Mouse (Mus musculus) liver, adult 10 weeks (tissue): Measurements from ENCODE around the gene Ddx23. TPM values are rescaled to one million over a fixed set of nuclear protein-coding genes. Genes with fewer than 3 reads are reported as not detected.

Experiments
- polyA plus RNA-seq: library from polyadenylated mRNA; stranded (reverse); fragments of 350-450 nt; fragmentation: Illumina TruSeq; extraction: RNeasy Lipid Tissue Mini Kit (QIAGEN cat#74804); gene quantifications from one replicate; pipeline ENCODE4 v1.2.3, GENCODE M21; 2014; ENCODE audit warnings: low read depth, low replicate concordance

Ddx23 gene
- polyA plus RNA-seq, result 2.8 TPM

DNA sequence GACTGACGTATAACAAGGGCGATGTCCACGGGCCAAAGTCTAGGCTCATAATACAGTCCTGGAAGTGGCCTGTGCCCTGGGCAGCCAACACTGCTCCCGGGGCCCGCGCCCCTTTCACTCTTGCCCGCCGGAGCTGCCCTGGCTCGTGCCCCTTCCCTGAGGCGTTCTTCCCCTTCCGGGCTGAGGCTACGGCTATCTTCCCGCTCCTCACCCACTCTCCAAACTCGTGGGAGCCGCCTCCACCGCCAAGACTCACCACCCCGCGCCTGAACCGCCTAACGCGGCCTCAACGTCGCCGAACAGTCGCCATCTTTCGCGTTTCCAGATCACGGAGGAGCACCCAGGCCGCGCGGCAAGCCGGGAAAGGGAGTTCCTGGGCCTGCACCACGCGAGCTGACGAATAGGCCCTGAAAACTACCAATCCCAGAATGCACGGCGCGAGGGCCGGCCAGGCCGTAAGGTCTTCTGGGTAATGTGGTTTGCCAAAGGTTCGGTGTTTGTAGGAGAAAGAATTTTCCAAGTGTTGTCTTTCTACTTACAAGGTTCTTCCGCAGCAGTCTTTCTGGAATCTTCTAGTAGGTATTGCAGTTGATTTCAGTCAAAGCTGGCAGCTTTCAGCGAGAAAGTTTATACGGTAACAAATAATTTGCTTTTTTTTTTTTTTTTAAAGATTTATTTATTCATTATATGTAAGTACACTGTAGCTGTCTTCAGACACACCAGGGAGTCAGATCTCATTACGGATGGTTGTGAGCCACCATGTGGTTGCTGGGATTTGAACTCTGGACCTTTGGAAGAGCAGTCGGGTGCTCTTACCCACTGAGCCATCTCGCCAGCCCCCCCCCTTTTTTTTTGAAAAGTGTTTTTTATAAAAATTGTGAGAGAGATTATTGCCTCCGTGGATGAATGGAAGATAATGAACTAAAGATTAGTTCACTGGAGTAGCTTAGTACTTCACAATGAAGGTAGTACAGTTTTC lies at the start of gene Ddx23:
TSS of gene Ddx23 (minus strand) at position 328 of the 979 bp plus-strand sequence.

DNA sequence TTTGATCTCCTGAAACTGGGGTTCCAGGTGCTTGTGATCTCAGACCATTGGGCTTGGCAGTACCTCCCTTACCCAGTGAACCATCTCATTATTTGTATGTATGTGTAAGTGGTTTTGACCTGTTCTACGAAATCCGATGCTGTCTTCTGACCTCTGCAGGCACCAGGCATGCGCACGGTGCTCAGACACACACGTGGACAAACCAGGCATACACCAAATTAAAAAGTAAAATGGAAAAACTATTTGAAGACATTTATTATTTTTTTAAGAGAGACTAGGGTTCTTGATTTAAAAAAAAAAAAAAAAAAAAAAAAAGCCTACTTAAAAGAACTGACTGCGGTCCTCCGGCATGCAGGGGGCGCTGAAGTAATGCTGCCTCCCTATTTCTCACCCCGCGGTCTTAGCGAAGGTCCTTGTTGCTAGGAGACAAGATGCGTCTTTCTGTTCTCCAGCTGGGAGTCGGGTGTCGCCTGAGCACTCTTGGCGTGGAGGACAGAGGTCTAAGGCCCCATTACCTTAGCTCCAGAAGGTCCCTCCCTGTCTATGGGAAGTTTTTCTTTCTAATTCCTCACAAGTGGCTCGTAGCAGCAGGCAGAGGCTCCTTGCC lies 45.2 kb upstream of the Ddx23 start, which contains the start of gene Ccdc65:
TSS of gene Ccdc65 (plus strand) at position 442 of the 607 bp plus-strand sequence.

DNA sequence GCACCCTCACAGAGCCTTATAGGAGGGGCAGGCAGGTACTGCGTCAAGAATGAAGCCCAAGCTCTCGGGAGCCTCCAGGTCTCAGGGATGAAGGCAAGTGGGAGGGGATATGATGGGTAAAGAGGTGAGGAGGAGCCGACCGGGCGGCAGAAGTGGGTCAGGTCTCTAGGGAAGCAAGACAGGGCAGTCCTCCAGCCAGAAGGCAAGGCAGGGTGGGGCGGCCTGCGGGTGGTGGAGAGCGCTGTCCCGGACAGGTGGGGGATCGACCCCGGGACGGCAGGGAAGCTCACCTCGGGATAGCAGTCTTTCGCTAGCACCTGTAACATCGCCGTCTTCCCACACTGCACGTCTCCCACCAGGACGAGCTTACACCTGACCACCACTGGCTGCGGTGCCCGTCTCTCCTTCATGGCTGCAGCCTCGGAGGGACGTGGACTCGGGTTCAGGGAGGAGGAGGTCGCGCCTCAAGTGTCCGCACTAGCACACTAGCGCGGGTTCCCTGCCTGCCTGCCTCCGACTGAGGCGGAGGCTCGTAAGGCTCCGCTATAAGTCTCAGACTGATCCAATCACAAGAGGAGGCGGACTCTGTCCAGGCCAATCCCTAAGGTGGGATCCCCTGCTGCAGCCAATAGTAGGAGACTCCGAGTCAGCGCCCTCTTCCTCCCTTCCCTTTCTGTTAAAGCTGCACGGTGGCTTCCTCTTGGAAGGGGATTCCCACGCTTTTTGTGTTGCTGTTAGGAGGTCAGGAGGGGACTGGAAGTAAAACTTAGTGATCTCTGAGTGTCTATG lies 14.4 kb upstream of the Ddx23 start, which contains the start of gene Rnd1:
TSS of gene Rnd1 (minus strand) at position 522 of the 789 bp plus-strand sequence.

DNA sequence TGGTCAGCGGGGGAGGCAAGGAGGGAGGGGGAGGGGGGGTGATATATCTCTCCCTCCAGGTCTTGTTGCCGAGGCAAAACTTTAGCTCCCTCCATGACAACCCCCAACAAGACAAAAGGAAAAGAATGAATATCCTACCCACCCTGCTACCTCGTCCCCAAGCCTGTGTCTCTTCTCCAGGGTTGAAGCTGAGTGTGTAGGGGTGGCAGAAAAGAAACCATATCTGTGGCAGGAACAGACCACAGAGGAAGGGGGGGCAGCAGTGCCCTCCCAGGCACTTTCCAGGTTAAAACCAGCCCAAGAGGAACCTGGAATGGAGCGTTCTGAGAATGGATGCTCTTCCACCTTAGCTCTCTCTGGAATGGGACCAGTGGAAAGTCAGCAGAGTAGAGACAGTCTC lies 32.2 kb downstream of the Ddx23 start, which contains the start of gene Cacnb3:
TSS of gene Cacnb3 (plus strand) at position 301 of the 400 bp plus-strand sequence.

DNA sequence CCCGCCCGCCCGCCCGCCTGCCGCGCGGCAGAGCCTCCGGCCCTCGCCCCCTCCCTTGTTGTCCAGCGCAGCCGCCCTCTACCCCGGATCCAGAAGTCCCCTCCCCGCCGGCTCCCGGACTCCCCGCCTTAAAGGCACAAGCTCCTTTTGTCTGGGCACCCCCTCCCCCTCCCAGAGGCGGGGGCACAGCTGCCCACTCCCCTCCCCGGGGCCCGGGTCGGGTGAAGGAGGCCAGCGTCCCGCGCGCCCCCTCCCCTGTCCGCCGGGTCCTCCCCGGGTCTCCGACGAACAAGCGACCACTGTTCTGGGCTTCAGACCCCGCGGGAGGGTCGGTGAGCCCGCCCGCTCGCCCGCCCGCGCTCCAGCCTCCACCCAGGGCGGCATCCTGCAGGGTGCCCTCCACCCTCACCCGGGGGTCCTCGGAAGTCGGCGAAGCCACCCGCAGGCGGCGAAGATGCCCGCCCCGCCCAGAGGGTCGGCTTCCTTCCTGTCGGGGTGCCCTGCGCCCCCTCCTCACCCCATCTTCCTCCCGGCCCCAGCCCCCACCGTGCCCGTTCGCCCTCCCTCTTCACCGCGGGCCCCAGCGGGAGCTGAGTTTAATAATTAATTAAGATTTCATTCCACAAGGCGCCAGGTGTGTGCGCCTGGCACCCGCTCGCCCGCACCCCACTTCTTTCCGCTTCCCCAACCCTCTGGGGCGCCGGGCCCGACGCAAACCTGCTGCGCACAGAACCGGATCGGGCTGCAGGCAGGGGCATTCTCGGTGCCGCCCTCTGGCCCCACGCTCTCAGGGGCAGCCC lies 53.2 kb downstream of the Ddx23 start, which contains the start of gene Adcy6:
TSS of gene Adcy6 (minus strand) at position 746 of the 800 bp plus-strand sequence.

Other genes with a start within 250 kb of the Ddx23 start
- gene Olfr282, start 231.7 kb downstream of the Ddx23 start, polyA plus RNA-seq, result not detected
- gene Olfr281, start 210.3 kb downstream of the Ddx23 start, polyA plus RNA-seq, result not detected
- gene OR5BS1P, start 193.0 kb downstream of the Ddx23 start, polyA plus RNA-seq, result not detected
- not detected for gene Lalba, start 180.2 kb downstream of the Ddx23 start, polyA plus RNA-seq
- gene Olfr279, start 170.5 kb downstream of the Ddx23 start, polyA plus RNA-seq, result not detected
- 18.8 TPM for gene Kansl2, start 128.6 kb downstream of the Ddx23 start, polyA plus RNA-seq
- gene Ccnt1, start 92.0 kb downstream of the Ddx23 start, polyA plus RNA-seq, result 25.8 TPM
- not detected for gene 4930415O20Rik, start 91.9 kb downstream of the Ddx23 start, polyA plus RNA-seq
- gene Adcy6, start 52.8 kb downstream of the Ddx23 start, polyA plus RNA-seq, result 2.4 TPM
- not detected for gene Cacnb3, start 32.1 kb downstream of the Ddx23 start, polyA plus RNA-seq
- gene Rnd1, start 14.6 kb upstream of the Ddx23 start, polyA plus RNA-seq, result 6.3 TPM
- gene Ccdc65, start 45.3 kb upstream of the Ddx23 start, polyA plus RNA-seq, result not detected
- gene Fkbp11, start 65.3 kb upstream of the Ddx23 start, polyA plus RNA-seq, result 1.7 TPM
- gene Arf3, start 100.3 kb upstream of the Ddx23 start, polyA plus RNA-seq, result 14.6 TPM
- not detected for gene Wnt10b, start 115.3 kb upstream of the Ddx23 start, polyA plus RNA-seq
- gene Wnt1, start 127.0 kb upstream of the Ddx23 start, polyA plus RNA-seq, result not detected
- not detected for gene Ddn, start 146.6 kb upstream of the Ddx23 start, polyA plus RNA-seq
- gene Prkag1, start 168.6 kb upstream of the Ddx23 start, polyA plus RNA-seq, result 28.5 TPM
- 2.6 TPM for gene Kmt2d, start 208.3 kb upstream of the Ddx23 start, polyA plus RNA-seq
- gene Rhebl1, start 231.6 kb upstream of the Ddx23 start, polyA plus RNA-seq, result not detected
- not detected for gene Dhh, start 235.6 kb upstream of the Ddx23 start, polyA plus RNA-seq